Mouse (Mus musculus) brown adipose tissue, adult 24 weeks (tissue): ENCODE results near the gene Rnf135. TPM values are rescaled to one million over a fixed set of nuclear protein-coding genes. Genes with fewer than 3 reads are reported as not detected.
A peak's percentile ranks its signal among the peaks of the same experiment; 100 is the strongest.

Experiments used
- H3K27ac ChIP-seq: fragments of 200-500 bp; replicated peaks from 2 replicates; pipeline ENCODE4 v1.5.1; 2012; ENCODE audit warnings: low read depth, mild to moderate bottlenecking, low read length
- H3K4me1 ChIP-seq: fragments of 200-500 bp; 2 replicates; pipeline ENCODE4 v1.6.1; 2012; ENCODE audit warnings: low read length, mixed read lengths; ENCODE audit not compliant: control insufficient read depth, insufficient read depth, insufficient read length
- H3K4me3 ChIP-seq: fragments of 200-500 bp; 2 replicates; pipeline ENCODE4 v1.5.1; 2012; ENCODE audit warnings: low read depth, mild to moderate bottlenecking, low read length, moderate library complexity; ENCODE audit not compliant: insufficient read depth
- polyA plus RNA-seq: library from polyadenylated mRNA; stranded (reverse); fragments of >200 nt; gene quantifications from 2 replicates; pipeline ENCODE4 v1.2.4, GENCODE M21; 2012; ENCODE audit not compliant: missing spikeins, insufficient read depth, insufficient read length

Gene Rnf135
- polyA plus RNA-seq, 1 experiment, result 4.3 TPM

- Histone ChIP-seq H3K27ac (peak within 1 kb of the TSS; percentile 88), H3K4me3 (peak within 1 kb of the TSS; percentile 81), H3K4me1 (no peaks in the 10 kb centered on the region)
Measured at GRCm38 (mm10) chr11:80153857-80154495, 29.7 kb upstream of the Rnf135 start, which contains the start of gene Adap2. Gene Adap2 (plus strand): TSS chr11:80154105.

GRCm38 (mm10) chr11:80154501-80154900, 29.1 kb upstream of the Rnf135 start:
- H3K4me3 ChIP-seq, result peak overlapping the region; percentile 81
- H3K4me1 ChIP-seq, result no peaks in the 10 kb centered on the region
- H3K27ac ChIP-seq, result peak overlapping the region; percentile 88

- H3K4me3 ChIP-seq, result peak overlapping the region; percentile 81
- no peaks in the 10 kb centered on the region for H3K4me1 ChIP-seq
- H3K27ac ChIP-seq, result peak overlapping the region; percentile 88
Measured at GRCm38 (mm10) chr11:80155541-80155940, 28.1 kb upstream of the Rnf135 start.

GRCm38 (mm10) chr11:80155961-80156360, 27.7 kb upstream of the Rnf135 start:
- H3K27ac ChIP-seq, result peak overlapping the region; percentile 88
- H3K4me1 ChIP-seq, result no peaks in the 10 kb centered on the region
- peak overlapping the region; percentile 81 for H3K4me3 ChIP-seq

- peak overlapping the region; percentile 14; the same call in 1 of the 2 replicates for H3K4me3 ChIP-seq
- H3K27ac ChIP-seq, result no peak overlapping the region
- H3K4me1 ChIP-seq, result no peaks in the 10 kb centered on the region
Measured at GRCm38 (mm10) chr11:80156841-80157240, 26.8 kb upstream of the Rnf135 start.

- no peak overlapping the region for H3K27ac ChIP-seq
- no peaks in the 10 kb centered on the region for H3K4me1 ChIP-seq
- H3K4me3 ChIP-seq, result no peak overlapping the region
Measured at GRCm38 (mm10) chr11:80159018-80159417, 24.6 kb upstream of the Rnf135 start.

GRCm38 (mm10) chr11:80161041-80161440, 22.6 kb upstream of the Rnf135 start:
- H3K27ac ChIP-seq, result no peak overlapping the region
- H3K4me1 ChIP-seq, result no peaks in the 10 kb centered on the region
- H3K4me3 ChIP-seq, result no peak overlapping the region

GRCm38 (mm10) chr11:80163362-80164116, 20.1 kb upstream of the Rnf135 start:
- peak overlapping the region; percentile 65; the same call in 1 of the 2 replicates for H3K27ac ChIP-seq
- H3K4me1 ChIP-seq, result no peaks in the 10 kb centered on the region

GRCm38 (mm10) chr11:80164224-80164623, 19.4 kb upstream of the Rnf135 start:
- H3K27ac ChIP-seq, result no peak overlapping the region
- no peak overlapping the region for H3K4me3 ChIP-seq
- no peaks in the 10 kb centered on the region for H3K4me1 ChIP-seq

More at GRCm38 (mm10) chr11:80163362-80164116, 20.1 kb upstream of the Rnf135 start:
- H3K4me3 ChIP-seq, result no peak overlapping the region

GRCm38 (mm10) chr11:80168121-80168520, 15.5 kb upstream of the Rnf135 start:
- Histone ChIP-seq H3K27ac (peak overlapping the region; percentile 75), H3K4me1 (peaks cover 12% of the 10 kb centered on the region; the same call in 1 of the 2 replicates), H3K4me3 (no peak overlapping the region)

- Histone ChIP-seq H3K27ac (peak overlapping the region; percentile 75), H3K4me3 (no peak overlapping the region), H3K4me1 (peaks cover 12% of the 10 kb centered on the region; the same call in 1 of the 2 replicates)
Measured at GRCm38 (mm10) chr11:80168611-80169249, 14.9 kb upstream of the Rnf135 start.

- no peak overlapping the region for H3K4me3 ChIP-seq
- H3K27ac ChIP-seq, result peak overlapping the region; percentile 80
- peaks cover 12% of the 10 kb centered on the region; the same call in 1 of the 2 replicates for H3K4me1 ChIP-seq
Measured at GRCm38 (mm10) chr11:80169629-80170028, 14.0 kb upstream of the Rnf135 start.

GRCm38 (mm10) chr11:80170351-80170750, 13.3 kb upstream of the Rnf135 start:
- H3K27ac ChIP-seq, result peak overlapping the region; percentile 80
- H3K4me3 ChIP-seq, result no peak overlapping the region
- H3K4me1 ChIP-seq, result peaks cover 12% of the 10 kb centered on the region; the same call in 1 of the 2 replicates

- Histone ChIP-seq H3K4me3 (no peak overlapping the region), H3K27ac (peak overlapping the region; percentile 80), H3K4me1 (peaks cover 13% of the 10 kb centered on the region)
Measured at GRCm38 (mm10) chr11:80171884-80172283, 11.8 kb upstream of the Rnf135 start.
